Mouse (Mus musculus) v-Abl transformed pro-B cells (cell line): Measurements from ENCODE around the gene Pik3ca.
"Not testable (repeated sequence)": the region's sequence is repeated elsewhere in the genome, so short reads cannot be mapped to it uniquely, and the experiment has no call there.

Source experiments
- in situ Hi-C, 2 experiments: fragments of 400-800 bp; cut with MboI; formaldehyde crosslinking; loops; one replicate each; pipeline ENCODE4 v1.15.1; 2025; ENCODE audit not compliant: unreplicated experiment in 2 of 2

Gene Pik3ca

GRCm38 (mm10) chr3:32398623-32399022, 1.2 kb downstream of the Pik3ca start:
- in situ Hi-C loops: loop anchor here (10.0 to 25.0 kb wide), 2 partner anchors 306 to 1786 kb away; partner anchors contain the start of genes Actl6a (in 1 of the 2) and Mynn (in 1 of the 2)

- in situ Hi-C loops: loop anchor here (10.0 to 25.0 kb wide), 2 partner anchors 305 to 1787 kb away; partner anchors contain the start of genes Actl6a (in 1 of the 2) and Mynn (in 1 of the 2)
These were observed 1.9 kb downstream of the Pik3ca start for GRCm38 (mm10) chr3:32399381-32399780.

- in situ Hi-C loops: loop anchor here (10.0 to 25.0 kb wide), 2 partner anchors 305 to 1788 kb away; partner anchors contain the start of genes Actl6a (in 1 of the 2) and Mynn (in 1 of the 2)
These were observed 2.5 kb downstream of the Pik3ca start for GRCm38 (mm10) chr3:32399931-32400330.

GRCm38 (mm10) chr3:32401591-32401990, 4.1 kb downstream of the Pik3ca start:
- in situ Hi-C loops: no loop called here

GRCm38 (mm10) chr3:32402990-32403885, 5.8 kb downstream of the Pik3ca start:
- in situ Hi-C loops: no loop called here

- in situ Hi-C loops: no loop called here
These were observed 8.2 kb downstream of the Pik3ca start for GRCm38 (mm10) chr3:32405699-32406098.

GRCm38 (mm10) chr3:32406804-32407203, 9.3 kb downstream of the Pik3ca start:
- in situ Hi-C loops: no loop called here

- in situ Hi-C loops: no loop called here
These were observed 11.4 kb downstream of the Pik3ca start for GRCm38 (mm10) chr3:32408811-32409273.

GRCm38 (mm10) chr3:32412502-32413044, 15.1 kb downstream of the Pik3ca start:
- in situ Hi-C loops: no loop called here

- in situ Hi-C loops: no loop called here
These were observed 16.9 kb downstream of the Pik3ca start for GRCm38 (mm10) chr3:32414381-32414780.

- in situ Hi-C loops: no loop called here
These were observed 18.2 kb downstream of the Pik3ca start for GRCm38 (mm10) chr3:32415370-32416309.

GRCm38 (mm10) chr3:32417751-32418211, 20.3 kb downstream of the Pik3ca start:
- in situ Hi-C loops: no loop called here

GRCm38 (mm10) chr3:32419866-32420265, 22.4 kb downstream of the Pik3ca start:
- in situ Hi-C loops: no loop called here

- in situ Hi-C loops: no loop called here
These were observed 23.9 kb downstream of the Pik3ca start for GRCm38 (mm10) chr3:32421115-32422054.

GRCm38 (mm10) chr3:32427695-32428094, 30.2 kb downstream of the Pik3ca start:
- in situ Hi-C loops: no loop called here

GRCm38 (mm10) chr3:32428361-32428760, 30.9 kb downstream of the Pik3ca start:
- in situ Hi-C loops: no loop called here

- in situ Hi-C loops: no loop called here
These were observed 31.4 kb downstream of the Pik3ca start for GRCm38 (mm10) chr3:32428921-32429320.

- in situ Hi-C loops: not testable (repeated sequence)
These were observed 31.9 kb downstream of the Pik3ca start for GRCm38 (mm10) chr3:32429351-32429750.

- in situ Hi-C loops: no loop called here
These were observed 32.9 kb downstream of the Pik3ca start for GRCm38 (mm10) chr3:32430394-32430793.
